Mouse (Mus musculus): ENCODE data around the gene Fbxo5. TPM values are rescaled to one million over a fixed set of nuclear protein-coding genes. Genes with fewer than 3 reads are reported as not detected.

Fbxo5 gene
- polyA plus RNA-seq, 1 experiment from 2014 or later: 114 TPM

DNA sequence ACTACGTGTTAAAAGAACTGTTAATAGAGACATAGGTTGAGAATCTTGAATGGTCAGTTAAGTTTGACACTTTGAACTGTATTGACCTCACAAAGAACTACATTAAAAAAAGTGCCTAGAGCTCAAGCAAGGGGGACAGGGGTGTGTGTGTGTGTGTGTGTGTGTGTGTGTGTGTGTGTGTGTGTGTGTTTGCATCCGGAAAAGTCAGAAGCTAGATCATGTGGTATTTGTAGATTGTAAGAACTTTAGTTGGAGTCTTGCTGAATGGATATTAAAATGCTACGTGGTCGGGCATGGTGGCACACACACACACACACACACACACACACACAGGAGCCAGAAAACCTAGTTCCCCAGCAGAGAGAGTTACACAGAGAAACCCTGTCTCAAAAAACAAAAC lies 1.6 kb upstream of the Fbxo5 start:
- no peaks in the 10 kb centered on the region for H3K27me3 ChIP-seq (ENCODE audit: low read depth, poor library complexity, severe bottlenecking)
- peaks cover 25% of the 10 kb centered on the region for H3K4me1 ChIP-seq
- DNase-seq (ENCODE audit: low spot score): no peak
- peak overlapping the region; percentile 97 for H3K27ac ChIP-seq (replicated peaks)
- H3K36me3 ChIP-seq: peaks cover 25% of the 10 kb centered on the region
- 90% methylated on average over 4 of the region's 4 CpGs for WGBS
- H3K4me3 ChIP-seq: no peak overlapping the region
- no peaks in the 10 kb centered on the region for H3K9me3 ChIP-seq (replicated peaks)

DNA sequence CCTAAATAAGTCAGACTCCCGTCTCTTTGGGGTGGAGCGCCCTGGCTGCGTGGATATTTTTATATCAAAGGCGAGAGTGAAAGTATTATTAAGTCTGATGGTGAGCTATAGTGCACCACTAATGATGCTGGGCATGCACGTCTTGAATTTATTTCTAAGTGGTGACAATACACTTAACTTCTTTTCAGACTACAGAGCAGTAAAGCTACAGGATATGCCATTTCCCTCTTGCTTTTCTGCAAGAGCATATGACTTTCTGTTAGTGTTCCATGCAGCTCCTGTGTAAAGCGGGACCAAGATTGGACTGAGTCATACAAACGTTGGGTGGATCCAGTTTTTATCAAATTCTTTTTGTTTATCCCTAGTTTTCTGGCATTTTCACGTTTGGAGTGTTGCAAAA lies 1.0 kb upstream of the Fbxo5 start:
- WGBS: 23% methylated on average over 8 of the region's 8 CpGs
- Histone ChIP-seq H3K27ac (replicated peaks) (peak overlapping the region; percentile 97), H3K4me3 (peak overlapping the region; percentile 84), H3K9me3 (replicated peaks) (no peaks in the 10 kb centered on the region), H3K27me3 (ENCODE audit: low read depth, poor library complexity, severe bottlenecking) (no peaks in the 10 kb centered on the region), H3K36me3 (peaks cover 25% of the 10 kb centered on the region), H3K4me1 (peaks cover 31% of the 10 kb centered on the region)
- no peak for DNase-seq (ENCODE audit: low spot score)

DNA sequence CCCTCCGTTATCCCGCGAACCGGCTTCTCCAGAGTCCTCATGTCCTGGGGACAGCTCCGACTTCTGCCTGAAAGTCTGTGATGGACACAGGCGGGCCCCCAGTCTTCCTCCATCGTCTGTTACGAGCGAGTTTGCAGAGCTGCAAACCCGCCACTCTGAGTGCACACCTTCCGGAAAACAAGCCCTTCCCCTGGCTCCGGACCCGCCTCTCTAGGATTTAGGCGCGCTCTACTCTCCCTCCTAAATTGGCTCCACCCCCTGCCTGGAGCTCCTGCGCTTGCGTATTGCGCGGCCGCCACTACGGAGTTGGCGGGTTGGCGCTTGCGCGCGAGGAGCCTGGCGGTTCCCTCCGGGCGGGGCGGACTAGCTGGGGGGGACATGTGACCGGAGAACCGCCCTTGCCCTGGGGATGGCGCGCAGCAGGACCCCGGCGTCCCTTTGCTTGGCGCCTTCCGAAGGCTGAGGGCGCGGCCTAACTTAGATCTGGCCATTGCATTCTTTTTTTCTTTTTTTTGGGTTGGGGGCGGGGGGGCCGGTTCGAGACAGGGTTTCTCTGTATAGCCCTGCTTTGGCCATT lies 419 bp upstream of the Fbxo5 start:
- peak; percentile 97 for DNase-seq (ENCODE audit: low spot score)
- Histone ChIP-seq H3K27ac (replicated peaks) (peak overlapping the region; percentile 97), H3K4me3 (peak overlapping the region; percentile 84), H3K27me3 (ENCODE audit: low read depth, poor library complexity, severe bottlenecking) (no peaks in the 10 kb centered on the region), H3K4me1 (peaks cover 36% of the 10 kb centered on the region), H3K36me3 (peaks cover 25% of the 10 kb centered on the region), H3K9me3 (replicated peaks) (no peaks in the 10 kb centered on the region)
- WGBS: under 1% methylated on average over 43 of the region's 43 CpGs

DNA sequence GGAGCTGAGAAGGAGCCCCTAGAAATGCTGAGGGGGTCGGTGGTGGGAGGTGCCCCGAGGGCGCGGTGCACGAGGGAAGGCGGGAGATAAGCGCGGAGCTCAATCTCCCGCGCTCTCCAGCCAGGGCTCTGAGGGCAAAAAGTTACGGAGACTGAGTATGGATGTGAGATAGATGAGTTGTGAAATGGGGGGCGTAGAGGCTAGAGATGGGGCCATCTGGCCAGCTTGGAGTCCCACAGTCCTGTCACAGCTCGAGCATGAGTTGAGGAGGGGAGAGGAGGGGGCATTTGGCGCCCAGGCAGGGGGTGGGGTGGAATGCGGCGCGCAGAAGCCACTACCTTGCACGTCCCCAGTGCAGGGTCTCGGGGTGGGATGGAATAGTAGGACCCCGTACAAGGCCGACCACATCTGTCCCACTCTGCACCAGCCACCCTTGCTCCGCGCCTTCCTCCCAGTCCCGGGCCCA lies 676 bp downstream of the Fbxo5 start:
- under 1% methylated on average over 24 of the region's 24 CpGs for WGBS
- Histone ChIP-seq H3K4me3 (peak overlapping the region; percentile 84), H3K36me3 (peaks cover 34% of the 10 kb centered on the region), H3K9me3 (replicated peaks) (no peaks in the 10 kb centered on the region), H3K27ac (replicated peaks) (peak overlapping the region; percentile 97), H3K27me3 (ENCODE audit: low read depth, poor library complexity, severe bottlenecking) (no peaks in the 10 kb centered on the region), H3K4me1 (peaks cover 36% of the 10 kb centered on the region)
- peak; percentile 63 for DNase-seq (ENCODE audit: low spot score)

DNA sequence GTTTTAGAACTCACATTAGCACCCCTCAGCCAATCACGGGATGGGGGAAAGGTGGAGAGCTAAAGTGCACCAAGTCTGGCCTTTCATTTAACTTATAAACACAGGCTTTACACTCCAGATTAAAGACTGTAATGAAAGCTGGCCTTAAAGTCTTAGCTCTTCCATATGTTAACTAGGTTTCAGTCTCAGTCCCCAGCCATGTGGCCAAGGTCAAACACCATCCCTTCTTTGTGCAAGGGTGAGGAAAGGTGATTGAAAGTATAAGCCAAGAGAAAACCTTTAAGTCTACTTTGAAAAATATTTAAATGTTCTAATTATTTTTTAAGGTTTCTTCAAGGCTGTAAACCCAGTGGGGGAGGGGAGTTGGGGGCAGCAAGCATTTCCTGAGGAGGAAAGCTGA lies 1.7 kb downstream of the Fbxo5 start:
- Histone ChIP-seq H3K4me3 (peak overlapping the region; percentile 84), H3K27ac (replicated peaks) (peak overlapping the region; percentile 97), H3K4me1 (peaks cover 36% of the 10 kb centered on the region), H3K36me3 (peaks cover 42% of the 10 kb centered on the region), H3K27me3 (ENCODE audit: low read depth, poor library complexity, severe bottlenecking) (no peaks in the 10 kb centered on the region), H3K9me3 (replicated peaks) (no peaks in the 10 kb centered on the region)
- DNase-seq (ENCODE audit: low spot score): no peak
- 21% methylated on average over 1 of the region's 1 CpGs for WGBS

DNA sequence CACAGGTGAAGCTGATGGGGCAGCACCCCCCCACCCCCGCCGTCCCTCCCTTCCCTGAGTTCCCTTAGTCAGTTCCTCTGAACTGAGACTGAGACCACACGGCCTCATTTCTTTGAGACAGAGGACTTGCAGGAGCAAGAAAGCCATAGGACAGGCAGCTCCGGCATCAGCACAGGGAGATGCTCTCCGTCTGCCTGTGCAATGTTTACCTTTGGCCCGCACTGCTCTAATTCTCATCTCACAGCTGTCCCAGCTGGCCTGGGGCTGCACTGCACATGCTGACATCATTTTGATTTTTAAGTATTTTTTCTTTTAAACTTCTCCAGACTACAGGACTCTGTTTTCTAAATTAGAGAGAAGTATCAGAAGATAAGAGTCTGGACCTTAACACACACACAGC lies 2.5 kb downstream of the Fbxo5 start:
- no peak for DNase-seq (ENCODE audit: low spot score)
- H3K36me3 ChIP-seq: peaks cover 51% of the 10 kb centered on the region
- no peaks in the 10 kb centered on the region for H3K9me3 ChIP-seq (replicated peaks)
- peaks cover 36% of the 10 kb centered on the region for H3K4me1 ChIP-seq
- peak overlapping the region; percentile 84 for H3K4me3 ChIP-seq
- H3K27me3 ChIP-seq (ENCODE audit: low read depth, poor library complexity, severe bottlenecking): no peaks in the 10 kb centered on the region
- WGBS: 48% methylated on average over 6 of the region's 6 CpGs
- peak overlapping the region; percentile 9; the same call in 1 of the 2 replicates for H3K27ac ChIP-seq (replicated peaks)

DNA sequence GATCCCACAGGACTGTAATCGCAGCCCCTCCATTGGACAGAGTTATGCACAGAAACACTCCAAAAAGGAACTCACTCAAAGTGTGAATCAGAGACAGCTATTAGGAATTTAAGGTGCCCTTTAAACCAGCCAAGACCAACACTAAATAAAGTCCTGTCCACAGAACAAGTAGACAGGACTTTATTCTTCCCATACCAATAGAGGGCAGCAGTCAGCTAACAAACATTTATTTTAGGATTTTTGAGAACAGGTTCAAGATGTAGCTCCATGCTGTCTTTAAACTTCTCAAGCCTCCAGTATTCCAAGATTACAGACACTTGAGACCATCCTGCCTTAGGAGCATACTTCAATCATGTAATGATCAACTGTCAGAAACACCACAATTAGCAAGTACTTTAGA lies 4.9 kb downstream of the Fbxo5 start:
- 95% methylated on average over 1 of the region's 1 CpGs for WGBS
- DNase-seq (ENCODE audit: low spot score): no peak
- peaks cover 53% of the 10 kb centered on the region for H3K36me3 ChIP-seq
- H3K27ac ChIP-seq (replicated peaks): no peak overlapping the region
- no peaks in the 10 kb centered on the region for H3K9me3 ChIP-seq (replicated peaks)
- peaks cover 29% of the 10 kb centered on the region for H3K4me1 ChIP-seq
- H3K27me3 ChIP-seq (ENCODE audit: low read depth, poor library complexity, severe bottlenecking): no peaks in the 10 kb centered on the region
- H3K4me3 ChIP-seq: no peak overlapping the region

DNA sequence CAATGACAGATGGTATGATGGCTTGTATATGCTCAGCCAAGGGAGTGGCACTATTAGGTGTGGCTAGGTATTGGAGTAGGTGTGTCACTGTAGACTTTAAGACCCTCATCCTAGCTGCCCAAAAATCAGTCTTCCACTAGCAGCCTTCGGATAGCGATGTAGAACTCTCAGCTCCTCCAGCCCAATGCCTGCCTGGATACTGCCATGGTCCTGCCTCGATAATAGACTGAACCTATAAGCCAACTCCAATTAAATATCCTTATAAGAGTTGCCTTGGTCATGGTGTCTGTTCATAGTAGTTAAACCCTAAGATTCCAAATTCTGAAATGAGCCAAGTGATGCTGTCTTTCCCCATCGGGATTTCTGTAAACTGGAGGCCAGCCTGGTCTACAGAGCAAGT lies 7.3 kb downstream of the Fbxo5 start:
- Histone ChIP-seq H3K9me3 (replicated peaks) (no peaks in the 10 kb centered on the region), H3K27ac (replicated peaks) (no peak overlapping the region), H3K36me3 (peaks cover 52% of the 10 kb centered on the region), H3K4me1 (peaks cover 21% of the 10 kb centered on the region), H3K27me3 (ENCODE audit: low read depth, poor library complexity, severe bottlenecking) (no peaks in the 10 kb centered on the region), H3K4me3 (no peak overlapping the region)
- DNase-seq (ENCODE audit: low spot score): no peak
- 85% methylated on average over 4 of the region's 4 CpGs for WGBS

DNA sequence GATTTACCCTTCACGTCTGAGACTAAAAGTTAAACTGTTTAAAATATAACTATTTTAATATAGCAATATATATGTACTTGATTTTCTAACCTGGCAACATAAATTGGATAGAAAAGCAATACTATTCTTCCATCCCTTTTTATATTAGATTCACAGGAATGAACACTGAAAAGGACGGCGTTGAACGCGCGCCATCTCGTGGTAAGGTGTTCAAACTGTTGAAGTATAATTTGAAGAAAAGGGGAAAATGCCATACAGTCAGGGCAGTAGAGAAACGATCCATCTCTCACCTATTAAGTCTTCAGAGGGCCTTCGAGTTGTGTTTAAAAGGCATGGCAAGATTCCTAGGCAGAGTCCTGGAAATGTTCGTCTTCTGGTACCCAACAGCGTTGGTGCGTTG lies 14.7 kb downstream of the Fbxo5 start:
- Histone ChIP-seq H3K4me1 (no peaks in the 10 kb centered on the region), H3K36me3 (no peaks in the 10 kb centered on the region), H3K9me3 (replicated peaks) (no peaks in the 10 kb centered on the region), H3K27ac (replicated peaks) (no peak overlapping the region), H3K27me3 (ENCODE audit: low read depth, poor library complexity, severe bottlenecking) (no peaks in the 10 kb centered on the region), H3K4me3 (no peak overlapping the region)
- DNase-seq (ENCODE audit: low spot score): peak; percentile 41
- 20% methylated on average over 12 of the region's 12 CpGs for whole genome bisulfite sequencing

DNA sequence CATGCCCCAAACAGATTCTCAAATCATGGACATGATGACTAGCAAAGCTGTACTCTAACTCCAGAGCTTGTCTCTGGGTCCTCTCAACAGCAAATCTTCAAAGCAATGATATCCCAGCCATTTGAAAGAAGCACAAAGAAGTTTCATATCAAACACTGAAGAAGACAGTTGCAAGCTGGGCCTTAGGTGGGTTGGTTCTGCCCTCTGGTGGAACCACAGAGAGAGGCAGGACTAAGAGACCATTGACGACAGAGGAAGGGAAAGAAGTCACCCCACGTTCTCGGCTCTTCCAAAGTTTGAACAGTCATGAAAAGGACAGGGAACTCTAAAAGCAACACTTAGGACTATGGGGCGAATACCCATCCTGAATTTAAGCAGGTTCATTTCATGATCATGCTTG lies 18.5 kb downstream of the Fbxo5 start:
- Histone ChIP-seq H3K27ac (replicated peaks) (no peak overlapping the region), H3K4me1 (no peaks in the 10 kb centered on the region), H3K27me3 (ENCODE audit: low read depth, poor library complexity, severe bottlenecking) (no peaks in the 10 kb centered on the region), H3K9me3 (replicated peaks) (no peaks in the 10 kb centered on the region), H3K36me3 (no peaks in the 10 kb centered on the region), H3K4me3 (no peak overlapping the region)
- DNase-seq (ENCODE audit: low spot score): peak; percentile 26
- WGBS: 23% methylated on average over 4 of the region's 4 CpGs

Other genes with a start within 250 kb of the Fbxo5 start
- 1.3 and 1.4 TPM in 2 replicates for gene Myct1, start 211.8 kb downstream of the Fbxo5 start, polyA plus RNA-seq (2016; fragmentation: Nextera tagmentation; extraction: Ambion mirVana)
- gene Vip, start 166.4 kb downstream of the Fbxo5 start, polyA plus RNA-seq (2016; fragmentation: Nextera tagmentation; extraction: Ambion mirVana): 0.45 TPM in 1 of 2 replicates, not detected in the other
- 13.1 and 13.6 TPM in 2 replicates for gene Mtrf1l, start 18.3 kb upstream of the Fbxo5 start, polyA plus RNA-seq (2016; fragmentation: Nextera tagmentation; extraction: Ambion mirVana)
- gene Rgs17, start 116.8 kb upstream of the Fbxo5 start, polyA plus RNA-seq (2016; fragmentation: Nextera tagmentation; extraction: Ambion mirVana): 1.3 and 1.5 TPM in 2 replicates